Mouse (Mus musculus): Measurements from ENCODE around the gene Sdccag8. TPM values are rescaled to one million over a fixed set of nuclear protein-coding genes. Genes with fewer than 3 reads are reported as not detected.

Gene Sdccag8
- polyA plus RNA-seq, 1 experiment from 2014 or later = 29.4 TPM

GRCm38 (mm10) chr1:176851401-176851800 is 36.9 kb downstream of the Sdccag8 start:
- Histone ChIP-seq H3K36me3 (ENCODE audit: control insufficient read depth, insufficient read depth, low read length) (0 out of 2 replicates have a peak, but pooled peaks cover 2% of the 10 kb centered on the region), H3K27me3 (ENCODE audit: control insufficient read depth, insufficient read depth, low read length) (no peaks in the 10 kb centered on the region), H3K4me2 (no peak overlapping the region), H3K4me1 (ENCODE audit: control insufficient read depth, insufficient read depth, low read length) (no peaks in the 10 kb centered on the region), H3K4me3 (ENCODE audit: low read depth, low read length) (no peak overlapping the region), H3K9ac (ENCODE audit: low read length) (no peak overlapping the region), H3K9me3 (ENCODE audit: control insufficient read depth, low read length) (peaks cover 4% of the 10 kb centered on the region; the same call in 1 of the 2 replicates), H3K27ac (ENCODE audit: low read depth, low read length) (no peak overlapping the region)
- 93% methylated on average over 7 of the region's 7 CpGs for WGBS
- DNase-seq (ENCODE audit: low spot score, missing footprints) = peak; percentile 49
- no peak for ATAC-seq (ENCODE audit: low FRiP score)

- 0 out of 2 replicates have a peak, but pooled peaks cover 2% of the 10 kb centered on the region for H3K36me3 ChIP-seq (ENCODE audit: control insufficient read depth, insufficient read depth, low read length)
- no peaks in the 10 kb centered on the region for H3K4me1 ChIP-seq (ENCODE audit: control insufficient read depth, insufficient read depth, low read length)
- H3K27ac ChIP-seq (ENCODE audit: low read depth, low read length) = no peak overlapping the region
- no peak overlapping the region for H3K4me2 ChIP-seq
- ATAC-seq (ENCODE audit: low FRiP score) (no peak), DNase-seq (ENCODE audit: low spot score, missing footprints) (peak; percentile 37)
- no peak overlapping the region for H3K9ac ChIP-seq (ENCODE audit: low read length)
- H3K4me3 ChIP-seq (ENCODE audit: low read depth, low read length) = no peak overlapping the region
- H3K9me3 ChIP-seq (ENCODE audit: control insufficient read depth, low read length) = peaks cover 4% of the 10 kb centered on the region; the same call in 1 of the 2 replicates
- H3K27me3 ChIP-seq (ENCODE audit: control insufficient read depth, insufficient read depth, low read length) = no peaks in the 10 kb centered on the region
- WGBS = 95% methylated on average over 9 of the region's 9 CpGs
Measured at GRCm38 (mm10) chr1:176852813-176853590, 38.5 kb downstream of the Sdccag8 start.

DNA sequence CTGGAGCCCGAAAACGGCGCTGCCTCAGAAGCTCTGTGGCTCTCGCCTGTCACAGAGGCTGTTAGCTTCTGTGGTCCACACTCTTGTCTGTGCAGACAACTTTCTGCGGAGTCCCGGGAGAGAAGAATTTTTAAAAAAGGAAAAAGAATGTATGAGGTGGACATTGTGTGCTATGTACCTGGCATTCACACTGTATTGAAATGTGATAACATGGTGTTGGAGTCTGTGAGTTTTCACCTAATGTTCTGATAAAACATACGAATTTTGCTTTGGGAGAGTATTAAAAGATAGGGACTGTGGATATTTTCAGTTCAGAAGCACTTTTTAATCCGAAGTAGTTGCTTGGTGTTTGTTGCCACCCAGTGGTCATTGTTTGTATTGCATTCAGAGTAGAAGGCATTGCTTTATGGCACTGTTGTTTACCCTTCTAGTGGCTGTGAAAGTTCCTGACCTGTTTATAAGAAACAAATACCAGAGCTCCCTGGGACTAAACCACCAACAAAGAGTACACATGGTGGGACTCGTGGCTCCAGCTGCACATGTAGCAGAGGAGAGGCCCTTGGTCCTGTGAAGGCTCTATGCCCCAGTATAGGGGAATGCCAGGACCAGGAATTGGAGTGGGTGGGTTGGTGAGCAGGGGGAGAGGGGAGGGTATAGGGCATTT is 47.7 kb downstream of the Sdccag8 start:
- DNase-seq (ENCODE audit: low spot score, missing footprints) (peak; percentile 98), ATAC-seq (ENCODE audit: low FRiP score) (peak; percentile 64)
- H3K4me1 ChIP-seq (ENCODE audit: control insufficient read depth, insufficient read depth, low read length) = no peaks in the 10 kb centered on the region
- no peak overlapping the region for H3K4me3 ChIP-seq (ENCODE audit: low read depth, low read length)
- H3K9ac ChIP-seq (ENCODE audit: low read length) = no peak overlapping the region
- H3K27me3 ChIP-seq (ENCODE audit: control insufficient read depth, insufficient read depth, low read length) = no peaks in the 10 kb centered on the region
- no peak overlapping the region for H3K27ac ChIP-seq (ENCODE audit: low read depth, low read length)
- no peak overlapping the region for H3K4me2 ChIP-seq
- no peaks in the 10 kb centered on the region for H3K36me3 ChIP-seq (ENCODE audit: control insufficient read depth, insufficient read depth, low read length)
- WGBS = 65% methylated on average over 9 of the region's 9 CpGs
- H3K9me3 ChIP-seq (ENCODE audit: control insufficient read depth, low read length) = no peaks in the 10 kb centered on the region

DNA sequence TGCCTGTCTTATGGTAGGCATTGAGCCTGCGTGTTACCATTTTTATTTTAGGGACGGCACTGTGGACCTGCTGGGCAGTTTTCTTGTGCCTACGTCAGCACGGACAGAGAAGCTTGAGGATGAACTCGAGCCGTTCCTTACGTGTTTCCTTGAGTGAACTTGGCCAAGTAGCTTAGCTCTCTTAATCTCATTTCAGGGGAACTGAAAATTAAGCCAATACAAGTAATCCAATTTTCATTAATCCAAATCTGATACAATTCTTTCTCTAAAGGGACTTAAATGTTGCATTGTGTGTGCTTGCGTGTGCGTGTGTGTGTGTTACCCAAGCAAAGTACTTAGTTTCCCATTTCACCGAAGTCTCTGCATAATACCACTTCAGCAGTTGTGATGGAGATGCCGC is 56.0 kb downstream of the Sdccag8 start:
- Histone ChIP-seq H3K27me3 (ENCODE audit: control insufficient read depth, insufficient read depth, low read length) (no peaks in the 10 kb centered on the region), H3K4me1 (ENCODE audit: control insufficient read depth, insufficient read depth, low read length) (no peaks in the 10 kb centered on the region), H3K27ac (ENCODE audit: low read depth, low read length) (no peak overlapping the region), H3K36me3 (ENCODE audit: control insufficient read depth, insufficient read depth, low read length) (0 out of 2 replicates have a peak, but pooled peaks cover 2% of the 10 kb centered on the region), H3K9ac (ENCODE audit: low read length) (no peak overlapping the region), H3K4me3 (ENCODE audit: low read depth, low read length) (no peak overlapping the region), H3K9me3 (ENCODE audit: control insufficient read depth, low read length) (no peaks in the 10 kb centered on the region), H3K4me2 (no peak overlapping the region)
- ATAC-seq (ENCODE audit: low FRiP score) (no peak), DNase-seq (ENCODE audit: low spot score, missing footprints) (no peak)
- 67% methylated on average over 11 of the region's 11 CpGs for WGBS

DNA sequence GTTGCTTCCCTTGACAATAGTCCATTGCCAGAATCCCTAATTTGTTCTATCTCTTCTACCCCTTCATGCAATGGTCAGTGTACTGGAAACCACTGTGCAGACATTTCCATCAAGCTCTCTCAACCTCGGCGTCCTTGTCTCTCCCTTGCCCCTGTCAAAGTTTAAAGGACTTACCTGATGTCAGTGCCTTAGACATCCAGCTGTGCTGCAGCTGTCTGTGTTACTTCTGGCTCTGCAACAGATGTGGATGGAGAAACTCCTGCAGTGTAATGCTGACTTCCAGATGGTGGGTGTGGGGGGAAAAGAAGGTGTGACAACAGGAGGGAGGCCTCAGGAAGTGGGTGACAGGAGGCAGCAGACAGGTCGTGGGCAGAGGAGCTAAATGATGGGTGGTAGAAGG is 57.5 kb downstream of the Sdccag8 start:
- Histone ChIP-seq H3K4me3 (ENCODE audit: low read depth, low read length) (no peak overlapping the region), H3K4me1 (ENCODE audit: control insufficient read depth, insufficient read depth, low read length) (no peaks in the 10 kb centered on the region), H3K36me3 (ENCODE audit: control insufficient read depth, insufficient read depth, low read length) (0 out of 2 replicates have a peak, but pooled peaks cover 2% of the 10 kb centered on the region), H3K27me3 (ENCODE audit: control insufficient read depth, insufficient read depth, low read length) (no peaks in the 10 kb centered on the region), H3K9me3 (ENCODE audit: control insufficient read depth, low read length) (no peaks in the 10 kb centered on the region), H3K9ac (ENCODE audit: low read length) (no peak overlapping the region), H3K27ac (ENCODE audit: low read depth, low read length) (no peak overlapping the region), H3K4me2 (no peak overlapping the region)
- DNase-seq (ENCODE audit: low spot score, missing footprints) = peak; percentile 45
- no peak for ATAC-seq (ENCODE audit: low FRiP score)
- 63% methylated on average over 3 of the region's 3 CpGs for WGBS

DNA sequence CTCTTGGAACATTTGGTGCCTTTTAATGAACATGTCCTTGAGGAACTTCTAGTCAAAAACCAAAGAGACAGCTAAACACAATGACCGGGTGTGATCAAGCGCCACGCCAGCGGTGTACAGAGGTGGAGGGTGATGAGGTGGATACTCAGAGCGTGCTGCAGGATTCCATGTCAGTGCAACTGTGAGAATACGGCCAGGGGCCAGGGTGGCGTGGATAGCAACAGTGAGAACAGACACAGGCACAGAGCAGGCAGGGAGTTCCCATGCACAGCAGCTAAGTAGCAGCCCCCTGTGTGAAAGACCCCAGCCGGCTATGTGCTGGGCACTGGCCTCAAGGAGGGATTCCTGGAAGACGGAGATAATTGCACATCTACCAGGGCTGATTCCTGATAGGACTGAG is 59.0 kb downstream of the Sdccag8 start:
- H3K27ac ChIP-seq (ENCODE audit: low read depth, low read length) = no peak overlapping the region
- H3K4me1 ChIP-seq (ENCODE audit: control insufficient read depth, insufficient read depth, low read length) = 0 out of 2 replicates have a peak, but pooled peaks cover 2% of the 10 kb centered on the region
- no peaks in the 10 kb centered on the region for H3K27me3 ChIP-seq (ENCODE audit: control insufficient read depth, insufficient read depth, low read length)
- DNase-seq (ENCODE audit: low spot score, missing footprints) = peak; percentile 71
- H3K9me3 ChIP-seq (ENCODE audit: control insufficient read depth, low read length) = no peaks in the 10 kb centered on the region
- no peaks in the 10 kb centered on the region for H3K36me3 ChIP-seq (ENCODE audit: control insufficient read depth, insufficient read depth, low read length)
- no peak overlapping the region for H3K9ac ChIP-seq (ENCODE audit: low read length)
- no peak for ATAC-seq (ENCODE audit: low FRiP score)
- H3K4me2 ChIP-seq = no peak overlapping the region
- WGBS = 85% methylated on average over 9 of the region's 9 CpGs
- H3K4me3 ChIP-seq (ENCODE audit: low read depth, low read length) = no peak overlapping the region

- Histone ChIP-seq H3K4me3 (ENCODE audit: low read depth, low read length) (no peak overlapping the region), H3K9me3 (ENCODE audit: control insufficient read depth, low read length) (no peaks in the 10 kb centered on the region), H3K9ac (ENCODE audit: low read length) (no peak overlapping the region), H3K36me3 (ENCODE audit: control insufficient read depth, insufficient read depth, low read length) (no peaks in the 10 kb centered on the region), H3K27ac (ENCODE audit: low read depth, low read length) (no peak overlapping the region), H3K27me3 (ENCODE audit: control insufficient read depth, insufficient read depth, low read length) (no peaks in the 10 kb centered on the region), H3K4me2 (no peak overlapping the region), H3K4me1 (ENCODE audit: control insufficient read depth, insufficient read depth, low read length) (0 out of 2 replicates have a peak, but pooled peaks cover 5% of the 10 kb centered on the region)
- DNase-seq (ENCODE audit: low spot score, missing footprints) (peak; percentile 10), ATAC-seq (ENCODE audit: low FRiP score) (no peak)
Measured at GRCm38 (mm10) chr1:176874155-176874554, 59.7 kb downstream of the Sdccag8 start.

DNA sequence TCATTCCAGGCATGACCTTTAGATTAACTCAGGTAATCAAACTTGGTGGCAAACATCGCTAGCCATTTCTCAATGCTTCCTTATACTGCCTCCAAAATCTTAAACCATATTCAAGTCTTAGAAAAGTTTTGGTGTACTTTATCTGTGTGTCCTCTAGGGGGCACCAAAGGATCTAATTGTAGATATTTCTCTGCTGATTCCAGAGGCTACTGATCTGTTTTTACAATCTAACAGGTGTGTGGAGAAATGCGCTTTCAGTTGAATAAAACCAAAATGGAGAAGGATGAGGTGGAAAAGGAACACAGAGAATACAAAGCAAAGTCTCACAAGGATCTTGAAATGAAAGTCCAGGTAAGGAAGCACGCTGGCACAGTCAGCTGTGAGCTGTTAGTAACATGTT is 63.3 kb downstream of the Sdccag8 start:
- no peak for ATAC-seq (ENCODE audit: low FRiP score)

DNA sequence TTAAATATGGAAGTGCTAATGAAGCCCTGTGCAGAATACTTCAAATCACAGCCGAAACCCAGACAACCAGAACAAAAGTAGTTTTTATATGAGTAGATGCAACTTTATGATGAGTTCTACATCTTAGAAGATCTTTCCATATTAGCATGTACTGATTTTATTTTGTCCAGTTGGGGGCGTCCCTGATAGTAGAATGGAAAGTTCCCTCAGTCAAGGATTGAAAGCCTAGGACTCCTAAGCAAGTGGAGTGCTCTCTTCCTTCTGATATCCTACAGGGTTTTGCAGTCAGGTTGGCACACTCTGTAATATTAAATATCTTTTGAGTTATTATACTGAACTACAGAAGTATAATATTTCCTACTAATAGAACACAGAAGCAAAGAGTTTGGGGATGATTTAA is 64.5 kb downstream of the Sdccag8 start:
- 48% methylated on average over 2 of the region's 2 CpGs for WGBS
- no peak overlapping the region for H3K4me3 ChIP-seq (ENCODE audit: low read depth, low read length)
- H3K4me2 ChIP-seq = no peak overlapping the region
- H3K36me3 ChIP-seq (ENCODE audit: control insufficient read depth, insufficient read depth, low read length) = no peaks in the 10 kb centered on the region
- peaks cover 25% of the 10 kb centered on the region for H3K4me1 ChIP-seq (ENCODE audit: control insufficient read depth, insufficient read depth, low read length)
- ATAC-seq (ENCODE audit: low FRiP score) (peak; percentile 53; the same call in 1 of the 2 replicates), DNase-seq (ENCODE audit: low spot score, missing footprints) (no peak)
- no peak overlapping the region for H3K9ac ChIP-seq (ENCODE audit: low read length)
- no peaks in the 10 kb centered on the region for H3K9me3 ChIP-seq (ENCODE audit: control insufficient read depth, low read length)
- H3K27me3 ChIP-seq (ENCODE audit: control insufficient read depth, insufficient read depth, low read length) = no peaks in the 10 kb centered on the region
- 0 out of 2 replicates have a peak overlapping the region, but pooled peaks have one; percentile 78 for H3K27ac ChIP-seq (ENCODE audit: low read depth, low read length)

More for the DNA sequence above, 63.3 kb downstream of the Sdccag8 start:
- H3K4me2 ChIP-seq = no peak overlapping the region
- no peak overlapping the region for H3K9ac ChIP-seq (ENCODE audit: low read length)
- peaks cover 25% of the 10 kb centered on the region for H3K4me1 ChIP-seq (ENCODE audit: control insufficient read depth, insufficient read depth, low read length)
- DNase-seq (ENCODE audit: low spot score, missing footprints) = peak; percentile 92
- H3K27ac ChIP-seq (ENCODE audit: low read depth, low read length) = no peak overlapping the region
- 34% methylated on average over 3 of the region's 3 CpGs for WGBS
- H3K27me3 ChIP-seq (ENCODE audit: control insufficient read depth, insufficient read depth, low read length) = no peaks in the 10 kb centered on the region
- no peaks in the 10 kb centered on the region for H3K36me3 ChIP-seq (ENCODE audit: control insufficient read depth, insufficient read depth, low read length)
- H3K9me3 ChIP-seq (ENCODE audit: control insufficient read depth, low read length) = no peaks in the 10 kb centered on the region
- no peak overlapping the region for H3K4me3 ChIP-seq (ENCODE audit: low read depth, low read length)

All from midbrain, embryonic 11.5 days (tissue).